Mouse (Mus musculus): Measurements from ENCODE around the gene Adig. TPM values are rescaled to one million over a fixed set of nuclear protein-coding genes. Genes with fewer than 3 reads are reported as not detected.

The Adig gene
- not detected in 2 replicates for polyA plus RNA-seq (2015; fragmentation: Nextera tagmentation; extraction: Ambion mirVana)

- no peak for ATAC-seq
- no peak for DNase-seq
- no peak within 1 kb of the TSS for H3K4me3 ChIP-seq (ENCODE audit: low read depth, low read length)
- H3K4me1 ChIP-seq (ENCODE audit: insufficient read depth), result no peaks in the 10 kb centered on the region
- no peak within 1 kb of the TSS for H3K9ac ChIP-seq (replicated peaks)
- no peak within 1 kb of the TSS for H3K27ac ChIP-seq (ENCODE audit: low read depth)
- WGBS (ENCODE audit: insufficient replicate concordance), result 69% methylated on average over 11 of the region's 11 CpGs
- H3K27me3 ChIP-seq (ENCODE audit: insufficient read depth, low read length), result no peaks in the 10 kb centered on the region
- H3K36me3 ChIP-seq (replicated peaks; ENCODE audit: insufficient read depth, low read length), result peaks cover 7% of the 10 kb centered on the region
- no peak within 1 kb of the TSS for H3K4me2 ChIP-seq (ENCODE audit: low read depth, low read length)
- no peaks in the 10 kb centered on the region for H3K9me3 ChIP-seq (ENCODE audit: low read length)
- no peak for TF ChIP-seq EP300 (IDR thresholded peaks at IDR 0.05; ENCODE audit: low read depth)
- TF ChIP-seq CTCF (IDR thresholded peaks at IDR 0.05; ENCODE audit: low read depth), result no peak
These were observed at the start of gene Adig for GRCm38 (mm10) chr2:158501836-158502812. TSS of gene Adig (plus strand) at chr2:158502612.

- WGBS (ENCODE audit: insufficient replicate concordance), result 85% methylated on average over 4 of the region's 4 CpGs
- H3K4me3 ChIP-seq (ENCODE audit: low read depth, low read length), result no peak overlapping the region
- peaks cover 40% of the 10 kb centered on the region for H3K36me3 ChIP-seq (replicated peaks; ENCODE audit: insufficient read depth, low read length)
- H3K4me1 ChIP-seq (ENCODE audit: insufficient read depth), result no peaks in the 10 kb centered on the region
- DNase-seq (no peak), ATAC-seq (no peak)
- no peak for TF ChIP-seq EP300 (IDR thresholded peaks at IDR 0.05; ENCODE audit: low read depth)
- no peak for TF ChIP-seq CTCF (IDR thresholded peaks at IDR 0.05; ENCODE audit: low read depth)
- no peaks in the 10 kb centered on the region for H3K27me3 ChIP-seq (ENCODE audit: insufficient read depth, low read length)
- no peak overlapping the region for H3K27ac ChIP-seq (ENCODE audit: low read depth)
- no peak overlapping the region for H3K4me2 ChIP-seq (ENCODE audit: low read depth, low read length)
- no peak overlapping the region for H3K9ac ChIP-seq (replicated peaks)
- H3K9me3 ChIP-seq (ENCODE audit: low read length), result no peaks in the 10 kb centered on the region
These were observed 46.0 kb upstream of the Adig start for GRCm38 (mm10) chr2:158456451-158456850.

DNA sequence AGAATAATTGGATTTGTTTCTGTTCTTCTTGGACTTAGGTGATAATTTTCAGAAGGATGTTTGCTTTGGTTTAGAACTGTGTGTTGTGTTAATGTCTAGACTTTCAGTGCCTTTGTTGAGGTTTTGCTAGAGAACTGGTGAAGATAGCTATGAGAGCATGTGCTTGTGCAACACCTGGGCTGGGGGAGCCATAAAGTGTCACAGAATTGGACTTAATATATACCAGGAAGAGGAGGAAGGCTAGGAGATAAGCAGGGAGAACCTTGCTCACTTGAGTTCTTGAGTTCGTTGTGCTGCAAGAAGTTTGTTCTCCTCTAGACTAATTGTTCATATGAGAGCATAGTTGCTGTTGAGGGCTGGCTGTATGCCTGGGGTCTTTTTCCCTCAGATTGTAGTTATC lies 44.8 kb upstream of the Adig start:
- peaks cover 42% of the 10 kb centered on the region for H3K36me3 ChIP-seq (replicated peaks; ENCODE audit: insufficient read depth, low read length)
- H3K4me3 ChIP-seq (ENCODE audit: low read depth, low read length), result no peak overlapping the region
- H3K4me1 ChIP-seq (ENCODE audit: insufficient read depth), result no peaks in the 10 kb centered on the region
- WGBS (ENCODE audit: insufficient replicate concordance), result 81% methylated on average over 1 of the region's 1 CpGs
- H3K4me2 ChIP-seq (ENCODE audit: low read depth, low read length), result no peak overlapping the region
- no peak overlapping the region for H3K9ac ChIP-seq (replicated peaks)
- no peaks in the 10 kb centered on the region for H3K9me3 ChIP-seq (ENCODE audit: low read length)
- no peak for ATAC-seq
- TF ChIP-seq CTCF (IDR thresholded peaks at IDR 0.05; ENCODE audit: low read depth) (no peak), EP300 (IDR thresholded peaks at IDR 0.05; ENCODE audit: low read depth) (no peak)
- DNase-seq, result no peak
- H3K27me3 ChIP-seq (ENCODE audit: insufficient read depth, low read length), result no peaks in the 10 kb centered on the region
- no peak overlapping the region for H3K27ac ChIP-seq (ENCODE audit: low read depth)

GRCm38 (mm10) chr2:158462450-158462849 lies 40.0 kb upstream of the Adig start:
- H3K4me3 ChIP-seq (ENCODE audit: low read depth, low read length), result no peak overlapping the region
- H3K4me1 ChIP-seq (ENCODE audit: insufficient read depth), result no peaks in the 10 kb centered on the region
- H3K27me3 ChIP-seq (ENCODE audit: insufficient read depth, low read length), result no peaks in the 10 kb centered on the region
- no peak overlapping the region for H3K9ac ChIP-seq (replicated peaks)
- no peaks in the 10 kb centered on the region for H3K9me3 ChIP-seq (ENCODE audit: low read length)
- H3K27ac ChIP-seq (ENCODE audit: low read depth), result no peak overlapping the region
- H3K4me2 ChIP-seq (ENCODE audit: low read depth, low read length), result no peak overlapping the region
- H3K36me3 ChIP-seq (replicated peaks; ENCODE audit: insufficient read depth, low read length), result peaks cover 60% of the 10 kb centered on the region
- no peak for DNase-seq
- WGBS (ENCODE audit: insufficient replicate concordance), result 36% methylated on average over 1 of the region's 1 CpGs
- TF ChIP-seq CTCF (IDR thresholded peaks at IDR 0.05; ENCODE audit: low read depth) (no peak), EP300 (IDR thresholded peaks at IDR 0.05; ENCODE audit: low read depth) (no peak)
- no peak for ATAC-seq

- H3K4me3 ChIP-seq (ENCODE audit: low read depth, low read length), result no peak overlapping the region
- no peak overlapping the region for H3K27ac ChIP-seq (ENCODE audit: low read depth)
- TF ChIP-seq EP300 (IDR thresholded peaks at IDR 0.05; ENCODE audit: low read depth), result no peak
- no peak for TF ChIP-seq CTCF (IDR thresholded peaks at IDR 0.05; ENCODE audit: low read depth)
- no peaks in the 10 kb centered on the region for H3K4me1 ChIP-seq (ENCODE audit: insufficient read depth)
- H3K36me3 ChIP-seq (replicated peaks; ENCODE audit: insufficient read depth, low read length), result peaks cover 37% of the 10 kb centered on the region
- no peak overlapping the region for H3K4me2 ChIP-seq (ENCODE audit: low read depth, low read length)
- ATAC-seq (no peak), DNase-seq (no peak)
- 84% methylated on average over 1 of the region's 1 CpGs for WGBS (ENCODE audit: insufficient replicate concordance)
- no peaks in the 10 kb centered on the region for H3K9me3 ChIP-seq (ENCODE audit: low read length)
- no peak overlapping the region for H3K9ac ChIP-seq (replicated peaks)
- H3K27me3 ChIP-seq (ENCODE audit: insufficient read depth, low read length), result no peaks in the 10 kb centered on the region
These were observed 28.3 kb upstream of the Adig start for GRCm38 (mm10) chr2:158474159-158474558.

DNA sequence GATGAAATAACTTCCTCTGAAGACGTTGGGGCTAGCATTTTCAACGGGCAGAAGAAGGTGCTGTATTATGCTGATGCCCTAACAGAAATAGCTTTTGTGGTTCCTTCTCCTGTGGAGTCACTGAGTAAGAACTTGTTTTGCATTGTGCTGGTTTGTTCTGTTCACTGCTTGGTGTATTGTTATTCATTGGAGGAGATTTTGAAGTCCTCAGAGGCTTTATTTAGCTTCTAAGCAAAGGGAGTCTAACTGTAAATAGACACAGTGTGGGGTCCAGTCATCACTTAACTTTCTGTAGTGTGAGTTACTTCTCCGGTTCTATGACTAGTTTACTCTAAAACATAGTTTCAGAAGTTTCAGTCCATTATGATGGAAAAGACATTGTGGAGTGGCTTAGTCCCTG lies 24.8 kb upstream of the Adig start:
- Histone ChIP-seq H3K27me3 (ENCODE audit: insufficient read depth, low read length) (no peaks in the 10 kb centered on the region), H3K36me3 (replicated peaks; ENCODE audit: insufficient read depth, low read length) (peaks cover 51% of the 10 kb centered on the region), H3K4me2 (ENCODE audit: low read depth, low read length) (no peak overlapping the region), H3K9ac (replicated peaks) (no peak overlapping the region), H3K4me1 (ENCODE audit: insufficient read depth) (no peaks in the 10 kb centered on the region), H3K4me3 (ENCODE audit: low read depth, low read length) (no peak overlapping the region), H3K27ac (ENCODE audit: low read depth) (no peak overlapping the region), H3K9me3 (ENCODE audit: low read length) (no peaks in the 10 kb centered on the region)
- WGBS (ENCODE audit: insufficient replicate concordance), result 73% methylated on average over 3 of the region's 3 CpGs
- no peak for ATAC-seq
- TF ChIP-seq CTCF (IDR thresholded peaks at IDR 0.05; ENCODE audit: low read depth) (no peak), EP300 (IDR thresholded peaks at IDR 0.05; ENCODE audit: low read depth) (no peak)
- no peak for DNase-seq

Data from liver, postnatal 0 days (tissue).